Mouse (Mus musculus) NIH3T3 (cell line): ENCODE measurements around the gene Dph2.

Experiments
- DNase-seq: peaks from one replicate; pipeline ENCODE4 v3.0.0-alpha.2; 2012; ENCODE audit warnings: low read depth

The Dph2 gene

DNA sequence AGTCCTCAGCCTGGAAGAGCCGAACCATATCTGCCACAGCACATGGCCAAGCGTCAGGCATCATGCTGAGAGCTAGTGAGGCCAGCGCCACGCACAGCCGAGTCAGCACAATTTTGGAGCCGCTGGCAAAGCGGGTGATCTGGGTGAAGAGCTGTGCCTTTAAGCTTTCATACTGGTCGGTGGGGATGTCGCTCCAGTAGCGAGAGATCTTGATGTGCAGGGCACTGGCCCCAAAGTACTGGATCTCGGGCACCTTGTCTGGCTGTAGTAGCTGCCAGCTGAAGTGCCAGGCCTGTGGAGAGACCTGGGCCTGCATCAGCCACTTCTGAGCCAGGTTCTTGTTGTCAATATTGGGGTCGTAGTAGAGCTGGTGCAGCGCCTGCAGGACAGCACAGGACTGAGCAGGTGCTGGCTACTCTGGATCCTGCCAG is 20.3 kb upstream of the Dph2 start:
- no peak for DNase-seq

DNA sequence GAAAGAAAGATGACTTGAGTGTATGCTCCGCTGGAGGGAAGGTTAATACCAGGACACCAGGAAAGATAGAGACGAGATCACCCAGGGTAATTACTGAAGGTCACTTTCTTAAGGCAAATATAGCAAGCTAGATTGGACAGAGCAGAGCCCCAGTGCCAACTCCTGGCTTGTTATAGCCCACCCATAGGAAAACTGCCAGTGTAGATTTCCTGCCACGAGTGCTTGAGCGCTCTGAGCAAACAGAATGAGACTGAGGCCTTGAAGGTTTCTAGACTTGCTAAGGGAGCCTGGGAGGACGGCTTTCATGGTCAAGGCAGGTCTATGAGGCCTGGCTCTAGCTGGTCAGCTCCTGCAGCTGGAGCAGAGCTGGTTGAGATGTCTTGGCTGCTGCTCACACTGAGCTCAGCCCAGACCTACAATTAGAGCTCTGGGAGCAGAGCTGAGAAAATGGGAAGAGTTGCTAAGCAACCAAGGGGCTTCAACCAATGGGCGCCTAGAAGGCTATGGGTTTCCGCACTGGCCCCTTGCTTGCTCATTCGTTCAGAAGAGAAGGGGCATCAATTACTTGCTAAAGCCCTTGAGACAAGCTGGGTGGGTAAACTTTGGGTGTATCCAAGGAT is 17.1 kb upstream of the Dph2 start:
- no peak for DNase-seq

DNA sequence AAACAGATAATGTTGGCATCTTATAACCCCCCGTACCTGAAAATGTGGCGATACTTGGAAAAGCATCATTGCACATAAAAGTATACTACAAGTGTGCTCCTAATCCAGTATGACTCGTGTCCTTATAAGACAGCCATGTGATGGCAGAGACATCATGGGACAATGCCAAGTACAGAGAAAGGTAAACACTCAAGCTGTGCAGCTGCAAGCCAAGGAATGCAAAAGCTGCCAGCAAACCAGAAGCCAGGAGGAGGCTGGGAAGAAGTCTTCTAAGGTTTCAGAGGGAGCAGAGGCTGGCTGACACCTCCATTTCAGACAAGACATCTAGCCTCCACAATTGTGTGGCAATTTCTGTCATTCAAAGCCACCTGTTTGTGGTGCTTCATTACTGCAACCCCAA is 14.4 kb upstream of the Dph2 start:
- peak; percentile 68 for DNase-seq

DNA sequence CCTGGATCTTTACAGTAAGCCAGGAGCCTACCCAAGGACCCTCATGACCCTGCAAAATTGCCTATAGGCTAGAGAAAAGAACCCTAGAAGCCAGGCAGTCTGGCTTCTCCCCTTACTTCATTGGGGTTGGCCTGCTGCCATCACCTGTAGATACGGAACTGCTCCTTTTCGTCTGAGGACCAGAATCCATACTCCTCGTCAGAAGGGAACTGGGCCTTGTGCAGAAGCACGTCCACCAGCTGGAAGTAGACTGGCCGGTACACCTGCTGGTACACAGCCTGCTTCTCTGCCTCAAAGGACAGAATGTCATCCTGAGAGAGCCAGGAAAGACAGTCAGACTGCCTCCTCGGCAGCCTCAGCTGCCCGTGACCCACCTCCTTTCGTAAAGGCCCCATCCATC is 12.9 kb upstream of the Dph2 start:
- no peak for DNase-seq

DNA sequence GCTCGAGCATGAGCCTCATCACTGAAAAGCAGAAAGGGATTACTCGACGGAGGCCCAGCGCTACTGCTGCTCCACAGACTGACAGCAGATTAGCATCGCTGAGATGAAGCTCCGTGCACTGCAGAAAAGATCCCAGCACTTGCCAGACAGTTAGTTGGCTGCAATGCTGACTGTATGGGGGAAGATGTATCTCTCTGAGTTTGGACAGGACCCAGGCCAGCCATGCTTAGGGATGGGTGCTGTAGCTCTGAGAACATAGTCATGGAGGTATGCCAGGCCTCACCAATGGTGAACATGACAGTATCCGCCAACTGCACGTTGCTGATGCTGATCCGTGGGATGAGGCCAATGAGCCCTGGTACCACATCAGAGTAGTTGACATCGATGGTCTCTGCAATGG is 12.3 kb upstream of the Dph2 start:
- DNase-seq = no peak

DNA sequence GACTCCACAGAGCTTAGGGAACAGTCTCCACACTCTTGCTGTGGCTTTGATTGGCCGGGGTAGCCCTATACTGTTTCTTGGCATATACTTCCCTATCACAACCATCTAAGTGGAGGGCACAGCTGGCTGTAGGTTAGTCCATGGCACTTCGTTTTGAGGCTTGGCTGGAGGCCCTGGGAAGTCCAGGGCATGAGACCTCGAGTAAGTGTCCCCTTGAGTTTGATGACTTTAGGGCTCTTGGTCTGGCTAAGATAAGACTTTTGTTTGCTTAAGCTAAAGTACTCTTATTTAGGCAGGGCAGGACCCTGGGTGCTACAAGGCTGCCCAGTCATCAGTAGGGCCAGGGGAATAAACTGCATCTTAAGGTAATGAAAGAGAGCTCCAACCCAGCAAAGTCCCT is 6.3 kb upstream of the Dph2 start:
- no peak for DNase-seq

DNA sequence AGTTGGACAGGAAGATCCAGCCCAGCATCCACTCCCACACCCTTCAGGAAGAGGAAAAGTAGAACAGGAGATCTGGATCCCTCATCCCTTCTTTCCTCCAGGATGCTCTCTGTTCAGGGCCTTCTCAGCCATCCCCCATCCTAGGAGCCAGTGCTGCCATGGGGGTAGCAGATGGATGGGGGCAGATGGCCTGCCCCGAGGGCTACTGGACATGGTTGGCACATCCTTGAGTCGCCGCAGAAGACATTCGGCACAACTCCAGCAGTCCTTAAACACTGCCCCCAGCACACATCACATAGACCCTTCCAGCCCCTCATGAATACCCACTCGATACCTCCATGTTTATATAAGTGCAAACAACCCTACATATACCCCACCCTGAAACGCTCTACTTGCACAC is 4.2 kb upstream of the Dph2 start:
- DNase-seq = no peak

DNA sequence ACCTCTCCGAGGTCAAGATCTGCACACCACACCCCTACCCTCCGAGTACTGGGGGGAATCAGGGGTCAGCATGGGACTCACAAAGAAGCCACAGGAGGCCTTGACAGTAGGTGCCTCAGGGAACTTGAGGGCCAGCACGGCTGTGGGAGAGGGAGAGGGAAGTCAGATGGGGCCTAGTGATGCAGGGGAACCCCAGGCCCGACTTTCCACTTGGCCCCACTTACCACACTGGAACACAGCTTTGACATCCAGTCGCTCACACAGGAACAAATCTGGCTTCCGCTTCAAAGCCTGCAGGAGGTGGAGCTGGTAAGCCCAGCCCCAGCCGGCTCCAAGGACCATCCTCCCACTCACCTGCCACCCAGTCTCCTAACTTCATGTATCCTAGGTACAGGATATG is 3.5 kb upstream of the Dph2 start:
- DNase-seq = no peak

DNA sequence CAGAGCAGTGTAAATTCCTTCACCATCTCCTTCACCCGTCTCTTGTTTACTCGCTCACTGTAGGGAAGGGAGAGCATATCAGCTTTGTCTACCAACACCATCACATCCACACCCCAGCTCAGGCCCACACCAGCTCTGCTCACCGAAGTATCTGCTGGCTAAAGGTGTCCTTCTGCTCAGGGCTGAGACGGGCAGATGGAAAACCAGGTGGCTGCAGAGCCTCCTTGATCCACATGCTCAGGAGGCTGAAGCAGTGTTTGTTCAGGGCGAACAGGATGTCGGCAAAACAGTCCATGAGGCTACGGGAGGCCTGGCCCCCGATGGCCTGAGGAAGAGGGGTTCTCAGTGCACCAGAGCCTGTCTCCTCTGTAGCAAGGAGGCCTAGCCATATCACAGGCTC is 2.8 kb upstream of the Dph2 start:
- DNase-seq = no peak

DNA sequence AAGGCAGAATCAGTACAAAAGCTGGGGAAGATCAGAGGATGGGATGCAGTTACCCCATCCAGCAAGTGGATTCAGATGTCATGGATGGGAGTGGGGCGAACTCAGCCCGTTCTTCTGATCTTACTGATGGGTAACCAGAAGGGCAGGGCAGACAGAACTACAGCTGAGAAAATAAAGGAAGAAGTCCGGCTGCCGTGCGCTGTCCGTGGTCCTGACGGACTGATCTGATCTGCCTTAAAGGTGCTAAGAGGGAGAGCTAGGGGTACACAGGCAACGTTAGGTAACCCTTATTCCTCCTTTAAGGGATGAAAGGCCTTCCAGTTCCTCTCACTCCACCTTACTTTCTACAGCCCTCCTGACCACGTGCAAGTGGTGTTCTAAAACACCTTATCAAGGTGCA is 1.5 kb upstream of the Dph2 start:
- peak; percentile 82 for DNase-seq

DNA sequence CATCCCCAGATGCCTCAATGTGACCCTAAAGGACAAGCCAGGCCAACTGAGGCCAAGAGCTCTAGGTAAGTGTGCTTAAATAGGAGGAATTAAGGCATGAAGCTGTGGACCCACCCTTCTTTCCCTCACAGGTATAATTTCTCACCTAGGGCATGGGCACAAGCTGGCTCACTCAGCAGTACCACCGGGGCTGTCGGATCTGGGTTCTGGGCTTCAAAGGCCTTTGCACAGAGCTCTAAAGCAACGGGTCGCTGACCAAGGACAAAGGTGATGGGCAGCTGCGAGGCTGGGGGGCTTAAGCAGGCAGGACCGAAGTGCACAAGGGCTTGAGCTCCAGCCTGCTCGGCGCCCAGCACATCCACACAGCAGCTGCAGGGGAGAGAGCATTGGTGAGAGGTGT is 1.1 kb downstream of the Dph2 start:
- no peak for DNase-seq

DNA sequence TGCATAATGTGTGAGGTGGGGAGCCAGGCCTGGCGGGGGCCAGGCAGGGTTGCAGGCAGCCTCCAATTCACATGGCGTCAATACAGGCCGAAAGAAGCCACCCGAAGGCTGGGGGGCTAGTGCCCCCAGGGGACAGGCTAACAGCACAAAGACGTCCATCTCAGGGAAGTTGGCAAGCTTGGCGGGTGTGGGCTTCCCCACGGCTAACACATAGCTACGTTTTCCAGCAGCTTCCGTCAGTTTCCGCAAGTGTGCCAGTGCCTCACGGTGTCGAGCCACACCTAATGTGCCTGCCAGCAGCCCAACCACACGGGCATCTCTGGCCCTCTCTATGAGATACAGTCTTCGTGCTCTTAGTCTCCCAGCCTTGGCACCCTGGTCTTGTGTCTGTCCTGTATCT is 1.8 kb downstream of the Dph2 start:
- no peak for DNase-seq

DNA sequence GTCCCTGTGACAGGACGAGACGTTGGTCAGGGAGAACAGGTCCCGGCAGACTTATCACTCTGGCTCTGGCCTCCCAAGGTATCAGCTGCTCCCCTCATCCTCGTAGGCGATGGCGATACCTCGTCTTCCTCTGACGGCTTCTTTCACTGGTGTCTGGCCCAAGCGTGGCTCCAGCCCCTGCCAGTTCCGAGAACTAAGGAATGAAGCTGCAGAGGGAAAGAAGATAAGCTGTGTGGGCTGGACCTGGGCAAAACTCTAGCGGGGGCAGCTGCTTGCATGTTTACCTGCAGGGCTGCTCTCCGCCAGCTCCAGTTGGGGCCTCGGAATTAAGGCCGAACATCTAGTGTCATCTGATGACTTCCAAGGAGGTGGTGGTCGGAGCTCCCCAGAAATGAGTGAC is 2.4 kb downstream of the Dph2 start:
- DNase-seq = no peak

DNA sequence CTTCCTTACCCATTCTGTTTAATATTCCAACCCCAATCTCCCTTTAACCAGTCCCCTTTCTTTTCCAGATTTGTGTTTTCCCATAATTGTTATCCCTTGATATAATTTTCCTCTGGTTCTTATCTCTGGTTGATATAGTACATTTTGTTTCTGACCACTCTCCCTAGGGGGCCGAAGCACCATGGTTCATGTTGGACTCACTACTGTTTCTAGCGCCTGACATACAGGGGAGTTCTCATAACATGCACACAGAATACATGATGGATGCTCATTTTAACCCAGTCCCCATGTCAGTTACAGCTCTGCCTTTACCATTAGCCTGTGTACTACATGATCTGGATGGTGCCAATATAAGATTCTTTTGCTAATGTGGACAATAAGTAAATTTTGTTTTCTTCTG is 3.9 kb downstream of the Dph2 start:
- DNase-seq = no peak

DNA sequence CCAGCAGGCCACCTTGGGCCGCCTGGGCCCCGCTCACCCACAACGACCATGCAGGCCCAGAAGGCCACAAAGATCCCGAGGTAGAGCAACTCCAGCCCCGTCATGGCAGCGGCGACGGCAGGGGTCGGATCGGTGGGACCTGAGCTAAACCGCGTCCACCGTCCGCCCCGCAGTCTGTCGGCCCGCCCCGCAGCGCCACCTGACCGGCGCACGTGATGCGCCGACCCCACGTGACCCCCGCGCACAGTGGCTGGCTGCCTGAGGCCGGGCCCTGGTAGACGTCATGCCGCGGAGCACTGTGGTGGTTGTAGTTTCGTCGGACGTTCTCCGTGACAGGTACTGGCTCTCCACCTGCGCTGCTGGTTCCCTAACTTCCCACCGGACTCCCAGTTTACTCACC is 4.7 kb downstream of the Dph2 start, which contains the start of gene Atp6v0b:
Atp6v0b (minus strand) TSS at position 201 of the 400 bp plus-strand sequence.
- DNase-seq = peak; percentile 97

DNA sequence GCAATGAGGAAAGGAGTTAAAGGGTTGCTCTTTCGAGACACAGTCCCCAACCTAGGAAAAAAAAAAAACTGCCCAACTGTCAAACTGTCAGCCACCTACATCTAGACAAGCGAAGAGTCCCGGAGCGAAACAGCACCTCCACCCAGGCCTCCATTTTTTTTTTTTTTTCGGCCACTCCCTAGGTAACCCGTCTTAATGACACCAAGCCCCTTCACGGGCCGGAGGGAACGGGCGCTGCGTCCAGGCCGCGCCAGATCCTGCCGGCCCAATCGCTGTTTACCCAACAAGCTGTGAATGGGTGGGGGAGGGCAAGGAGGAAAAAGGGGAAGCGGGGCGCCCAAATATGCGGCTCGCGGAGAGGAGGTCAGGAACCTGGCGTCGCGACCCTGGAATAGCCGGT is 5.2 kb downstream of the Dph2 start:
- peak; percentile 50 for DNase-seq

DNA sequence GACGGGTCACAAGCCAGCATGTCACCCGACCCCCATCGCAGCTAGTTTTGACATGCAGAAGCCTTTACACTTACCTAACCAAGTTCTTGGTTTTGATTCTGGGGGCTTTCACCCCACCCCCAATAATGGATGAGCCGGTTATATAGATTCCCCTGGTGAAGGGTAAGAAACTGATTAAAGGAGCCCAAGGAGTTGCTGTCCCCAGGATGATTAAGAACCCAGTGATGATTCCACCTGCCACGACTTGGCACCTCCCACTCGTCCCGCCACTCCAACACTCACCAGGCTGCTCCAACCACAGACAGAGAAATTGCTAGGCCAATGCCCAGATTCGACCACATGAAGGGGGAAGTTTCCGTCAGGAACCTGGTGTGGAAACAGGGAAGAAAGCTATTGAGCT is 5.8 kb downstream of the Dph2 start:
- no peak for DNase-seq

DNA sequence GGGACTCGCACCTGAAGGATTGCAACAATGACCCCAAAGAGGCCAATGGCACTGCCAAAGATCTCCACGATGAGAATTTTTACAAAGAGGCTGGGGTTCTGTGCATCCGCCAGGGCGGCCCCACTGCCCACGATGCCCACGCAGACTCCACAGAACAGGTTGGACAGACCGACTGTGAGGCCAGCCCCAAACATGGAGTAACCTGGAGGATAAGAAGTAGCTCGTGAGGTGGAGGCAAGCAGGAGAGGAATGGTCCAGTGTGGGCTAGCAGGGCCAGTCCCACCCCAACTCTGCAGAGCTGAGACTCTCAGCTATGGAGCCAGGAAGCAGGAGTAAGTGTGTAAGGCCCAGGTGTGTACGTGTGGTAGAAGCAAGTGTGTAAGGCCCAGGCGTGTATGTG is 6.7 kb downstream of the Dph2 start:
- DNase-seq = no peak

DNA sequence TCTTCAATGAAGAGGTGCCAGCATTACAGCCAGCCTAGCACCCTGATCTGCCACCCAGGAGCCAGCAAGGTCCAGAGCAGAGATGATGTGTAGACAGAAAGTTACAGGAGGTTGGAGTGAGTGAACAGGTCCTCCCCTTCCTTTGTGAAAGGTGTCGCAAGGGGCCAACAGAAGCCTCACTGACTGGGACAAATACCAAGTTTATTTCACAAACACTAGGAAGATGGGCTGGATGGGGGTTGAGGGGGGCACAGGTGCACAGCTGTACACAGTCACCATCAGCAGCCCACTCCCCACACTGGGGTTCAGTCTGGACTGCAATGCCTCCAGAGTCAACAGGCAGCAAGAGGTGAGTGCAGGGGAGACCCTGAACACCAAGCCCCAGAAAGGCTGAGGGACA is 7.7 kb downstream of the Dph2 start:
- DNase-seq = peak; percentile 24

DNA sequence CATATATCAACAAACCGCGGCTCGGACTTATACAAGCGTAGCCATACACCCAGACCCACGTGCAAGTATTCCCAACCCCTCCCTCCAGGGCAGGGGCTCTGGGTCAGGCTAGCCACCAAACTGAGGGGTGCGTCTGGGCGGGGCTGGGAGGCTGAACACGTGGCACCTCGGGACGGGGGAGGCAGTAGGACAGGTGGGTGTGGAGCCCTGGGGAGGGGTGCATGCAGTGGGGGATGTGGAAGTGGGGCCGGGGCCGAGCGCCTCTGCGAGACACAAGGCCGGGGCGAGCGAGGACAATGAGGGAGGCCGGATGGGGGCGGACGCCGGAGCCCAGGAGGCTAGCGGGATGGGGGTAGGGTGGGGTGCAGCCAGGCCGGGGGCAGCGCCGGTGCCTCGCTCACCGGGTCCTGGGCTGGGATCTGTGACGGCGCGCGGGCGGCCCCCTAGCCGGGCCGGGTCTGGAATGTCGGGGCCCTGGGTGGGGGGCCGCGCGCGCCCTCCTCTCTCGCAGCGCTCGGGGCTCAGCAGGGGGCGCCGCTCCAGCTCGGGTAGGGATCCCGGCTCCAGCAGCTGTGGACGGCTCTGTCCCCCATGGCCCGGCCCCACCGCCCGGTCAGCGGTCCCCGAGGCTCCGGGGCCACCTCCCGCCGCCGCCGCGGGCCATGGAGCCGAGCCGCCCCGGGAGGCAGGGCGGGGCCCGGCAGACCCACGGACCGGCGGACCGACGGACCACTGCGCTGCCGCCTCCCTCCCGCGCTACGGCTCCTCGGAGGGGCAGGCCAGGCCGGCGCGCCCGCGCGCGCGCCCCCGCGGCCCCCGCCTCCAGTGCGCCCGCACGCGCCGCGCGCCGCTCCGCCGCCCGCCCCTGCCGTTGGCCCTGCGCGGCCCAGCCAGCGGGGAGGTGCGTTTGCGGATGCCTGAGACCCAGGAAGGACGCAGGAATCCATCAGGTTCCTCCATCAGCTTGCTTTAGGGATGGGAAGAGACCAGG is 8.8 kb downstream of the Dph2 start, which contains the start of gene B4galt2:
B4galt2 (minus strand) TSS at position 787 of the 991 bp plus-strand sequence.
- peak; percentile 85 for DNase-seq

DNA sequence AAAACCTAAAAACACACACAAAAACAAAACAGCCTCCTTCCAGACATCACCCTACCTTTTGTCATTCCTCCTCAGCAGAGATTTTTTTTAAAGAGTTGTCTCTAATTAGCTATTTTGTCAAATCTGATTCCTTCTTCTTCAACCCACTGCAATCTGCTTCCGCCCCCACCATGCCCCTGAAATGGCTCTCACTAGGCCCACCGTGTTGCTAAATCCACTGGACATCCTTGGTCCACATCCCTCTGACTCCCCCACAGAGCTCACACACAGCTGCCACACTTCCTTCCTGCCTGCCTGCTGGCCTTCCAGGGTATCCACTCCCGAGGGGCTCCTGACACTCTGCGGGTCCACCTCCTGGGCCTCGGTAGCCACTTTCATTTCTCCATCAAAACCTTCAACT is 13.1 kb downstream of the Dph2 start:
- DNase-seq = no peak

DNA sequence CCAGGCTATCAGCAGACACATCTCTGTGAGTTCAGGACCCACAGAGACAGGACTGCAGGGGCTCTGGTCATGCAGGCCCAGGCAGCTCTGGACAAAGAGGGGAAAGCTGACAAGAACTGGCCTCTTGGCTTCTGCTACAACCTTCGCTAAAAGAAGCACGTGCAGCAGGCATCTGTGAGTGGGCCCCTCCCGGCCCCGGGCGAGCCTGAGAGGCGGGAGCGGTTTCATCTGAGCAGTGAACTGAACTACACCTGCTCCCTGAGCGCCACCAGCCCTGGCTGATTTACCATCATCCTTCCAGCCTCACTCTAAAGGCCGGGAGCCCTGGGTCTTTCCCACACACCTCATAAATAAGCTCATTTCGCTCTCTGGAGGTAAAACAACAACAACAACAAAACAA is 13.5 kb downstream of the Dph2 start:
- no peak for DNase-seq

DNA sequence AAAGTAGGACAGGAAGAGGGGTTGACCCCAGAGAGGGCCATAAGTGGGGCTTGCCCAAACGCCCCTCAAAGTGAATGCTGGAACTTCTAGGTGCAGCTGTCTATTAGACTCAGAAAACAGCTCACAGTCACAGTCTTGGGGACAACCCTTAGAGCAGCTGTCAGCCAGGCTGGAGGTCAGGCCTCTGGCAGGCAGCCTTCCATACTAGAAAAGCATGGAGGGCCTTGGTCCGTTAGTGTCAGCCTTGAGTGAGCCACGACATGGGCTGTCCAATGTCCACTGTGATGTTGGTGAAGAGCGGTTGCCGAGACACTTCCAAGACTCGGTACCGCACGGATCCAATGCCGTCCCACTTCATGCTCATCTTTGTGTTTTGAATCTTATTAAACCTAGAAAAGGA is 18.2 kb downstream of the Dph2 start:
- DNase-seq = no peak
